Mouse (Mus musculus): Measurements from ENCODE around the gene Psmb11.
"Not testable (repeated sequence)": the region's sequence is repeated elsewhere in the genome, so short reads cannot be mapped to it uniquely, and the experiment has no call there.

Psmb11 gene

DNA sequence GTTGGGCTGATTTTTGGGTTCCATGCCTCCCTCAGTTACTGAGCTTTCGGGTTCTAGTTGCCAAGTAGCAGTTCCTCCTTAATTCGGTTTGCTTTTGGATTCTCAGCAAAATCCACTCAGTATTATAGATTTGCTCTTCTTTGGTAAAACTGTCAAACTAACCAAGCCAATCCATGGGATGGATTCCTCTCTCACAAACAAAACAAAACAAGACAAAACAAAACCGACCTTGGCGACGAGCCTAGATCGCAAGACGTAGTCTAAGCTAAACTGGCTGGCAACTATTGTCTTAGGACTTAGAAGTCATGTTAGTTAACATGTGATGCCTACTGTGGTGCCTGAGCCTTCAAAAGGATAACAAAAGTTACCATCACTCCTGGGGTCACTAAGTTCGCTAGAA, 17.5 kb upstream of the Psmb11 start:
- no peak for DNase-seq

DNA sequence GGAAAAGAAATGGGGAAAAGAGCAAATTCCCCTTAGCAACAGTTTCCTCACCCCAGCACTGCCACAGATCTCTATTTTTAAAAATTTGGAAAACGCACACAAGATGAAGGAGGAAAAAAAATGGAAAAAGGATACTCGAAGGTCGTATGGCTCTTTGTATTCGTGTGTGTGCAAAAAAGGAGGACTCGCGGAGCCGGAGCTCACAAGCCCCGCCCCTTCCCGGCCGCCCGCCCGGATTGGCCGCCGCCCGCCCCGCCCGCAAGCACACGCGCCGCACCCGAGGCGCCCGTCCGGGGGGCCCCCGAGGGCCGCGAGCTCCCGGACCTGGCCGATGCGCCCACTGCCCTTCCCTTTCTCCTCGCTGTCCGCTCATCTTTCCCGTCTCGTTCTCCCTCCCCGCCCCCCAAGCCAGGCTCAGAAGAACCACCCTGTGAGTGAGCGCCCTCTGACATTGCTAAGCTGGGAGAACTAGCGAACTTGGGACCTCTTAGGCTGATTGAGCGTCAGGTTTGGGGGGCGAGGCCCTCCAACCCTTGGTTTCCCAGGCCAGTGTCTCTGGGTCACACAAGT, 15.4 kb upstream of the Psmb11 start, which contains the start of gene 4931414P19Rik:
4931414P19Rik (minus strand) TSS at position 242 of the 570 bp plus-strand sequence.
- DNase-seq = peak; percentile 88 to 93

DNA sequence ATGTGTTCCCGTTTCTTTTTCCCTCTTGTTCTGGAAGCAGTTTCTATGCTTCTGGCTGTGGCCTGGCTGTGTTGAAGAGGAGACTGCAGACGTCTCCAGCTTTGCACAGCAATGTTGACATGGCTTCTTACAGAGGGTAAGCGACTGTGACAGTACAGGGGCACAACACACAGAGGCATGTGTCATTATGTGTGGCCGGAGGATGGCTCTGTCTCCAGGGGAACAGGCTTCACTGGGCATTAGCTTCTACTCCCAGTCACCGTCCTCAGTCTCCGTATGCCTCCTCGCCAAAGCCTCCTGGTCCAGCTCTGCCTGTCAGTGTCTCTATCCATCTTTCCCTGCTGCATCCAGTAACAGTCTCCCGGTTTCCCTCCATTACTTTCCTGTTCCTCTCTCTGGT, 14.0 kb upstream of the Psmb11 start:
- DNase-seq = no peak

DNA sequence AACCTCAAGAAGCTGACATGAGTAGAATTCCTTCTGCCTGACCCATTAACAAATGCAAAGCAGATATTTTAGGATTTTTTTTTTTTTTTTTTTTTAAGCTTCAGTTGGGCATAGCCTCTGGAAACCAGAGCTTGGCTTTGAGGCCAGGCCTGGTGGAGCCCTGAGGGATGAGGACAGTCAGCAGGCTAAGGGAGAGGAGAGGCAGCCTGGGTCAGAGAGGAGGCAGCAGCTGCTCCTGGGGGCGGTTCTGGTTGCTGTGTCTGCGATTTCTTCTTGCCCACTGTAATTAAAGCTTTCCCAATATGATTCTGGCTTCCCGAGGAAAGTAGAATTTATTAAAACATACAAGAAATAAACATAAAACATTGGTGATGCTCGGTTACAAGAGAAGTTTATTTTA, 12.0 kb upstream of the Psmb11 start:
- no peak for DNase-seq

DNA sequence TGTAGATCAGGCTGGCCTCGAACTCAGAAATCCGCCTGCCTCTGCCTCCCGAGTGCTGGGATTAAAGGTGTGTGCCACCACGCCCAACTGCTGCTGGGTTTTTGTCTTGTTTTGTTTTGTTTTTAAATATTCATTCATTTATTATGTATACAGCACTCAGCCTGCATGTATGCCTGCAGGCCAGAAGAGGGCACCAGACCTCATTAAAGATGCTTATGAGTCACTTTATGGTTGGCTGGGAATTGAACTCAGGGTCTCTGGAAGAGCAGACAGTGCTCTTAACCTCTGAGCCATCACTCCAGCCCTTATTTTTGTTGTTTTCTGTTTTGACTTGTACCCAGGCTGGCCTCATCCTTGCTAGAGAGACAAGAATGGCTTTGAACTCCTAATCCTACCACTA, 11.3 kb upstream of the Psmb11 start:
- DNase-seq = peak in 1 of 2 experiments; percentile 31

DNA sequence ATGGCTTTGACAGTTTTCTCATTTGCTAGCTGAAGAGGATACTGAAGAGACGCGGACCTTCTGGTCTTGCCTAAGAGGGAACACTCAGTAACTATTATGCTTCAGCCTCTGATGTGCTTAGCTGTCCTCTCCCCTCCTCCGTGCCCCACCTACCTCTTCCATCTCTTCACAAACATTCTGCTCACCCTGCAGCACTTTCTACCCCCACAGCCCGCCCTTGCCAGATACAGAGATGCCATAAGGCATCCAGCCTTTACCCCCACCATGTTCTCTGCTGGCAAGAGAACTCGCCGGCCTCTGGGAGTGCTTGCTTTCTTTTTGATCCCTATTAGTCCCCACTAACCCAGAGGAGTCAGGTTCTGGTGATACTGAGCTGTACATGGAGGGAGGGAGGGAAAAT, 10.6 kb upstream of the Psmb11 start:
- no peak for DNase-seq

DNA sequence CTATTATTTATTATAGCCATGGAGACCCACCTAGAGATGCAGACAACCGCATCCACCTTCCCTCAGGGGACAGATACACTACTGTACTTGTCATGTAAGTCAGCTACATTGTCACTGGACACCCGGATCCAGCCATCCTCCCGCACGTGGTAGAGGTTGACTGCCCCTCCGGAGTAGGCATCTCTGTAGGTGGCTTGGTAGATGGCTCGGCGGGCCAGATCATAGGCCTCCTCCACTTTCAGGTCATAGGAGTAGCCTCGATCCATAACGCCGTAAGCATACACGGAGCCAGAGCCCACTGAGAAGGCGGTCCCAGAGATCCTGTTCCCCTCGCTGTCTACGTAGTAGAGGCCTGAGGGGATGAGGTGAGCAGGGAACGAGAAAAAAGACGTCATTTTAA, 7.1 kb upstream of the Psmb11 start:
- not testable (repeated sequence) for DNase-seq

DNA sequence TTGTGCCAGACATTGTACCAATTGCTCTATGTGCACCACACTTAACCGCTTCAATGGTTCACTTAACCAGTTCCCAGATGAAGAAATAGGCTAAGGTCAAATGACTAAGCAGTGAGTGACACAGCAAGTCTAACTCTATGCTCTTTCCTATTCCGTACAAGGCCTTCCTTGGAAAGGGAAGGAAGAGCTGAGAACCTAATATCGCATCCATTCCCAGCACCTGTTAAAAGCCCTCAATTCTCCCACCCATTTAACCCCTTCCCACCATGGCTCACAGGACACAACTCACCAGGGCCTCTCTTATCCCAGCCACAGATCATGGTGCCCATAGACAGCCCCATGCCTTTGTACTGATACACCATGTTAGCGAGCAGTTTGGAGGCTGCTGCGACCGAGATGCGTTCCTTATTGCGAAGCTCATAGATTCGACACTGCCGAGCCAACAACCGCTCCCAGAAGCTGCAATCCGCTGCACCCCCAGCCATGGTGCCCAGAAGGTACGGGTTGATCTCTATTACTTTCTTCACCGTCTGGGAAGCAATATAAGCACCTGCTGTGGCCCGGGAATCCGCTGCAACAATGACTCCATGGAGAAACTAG, 4.9 kb upstream of the Psmb11 start:
- DNase-seq = no peak

DNA sequence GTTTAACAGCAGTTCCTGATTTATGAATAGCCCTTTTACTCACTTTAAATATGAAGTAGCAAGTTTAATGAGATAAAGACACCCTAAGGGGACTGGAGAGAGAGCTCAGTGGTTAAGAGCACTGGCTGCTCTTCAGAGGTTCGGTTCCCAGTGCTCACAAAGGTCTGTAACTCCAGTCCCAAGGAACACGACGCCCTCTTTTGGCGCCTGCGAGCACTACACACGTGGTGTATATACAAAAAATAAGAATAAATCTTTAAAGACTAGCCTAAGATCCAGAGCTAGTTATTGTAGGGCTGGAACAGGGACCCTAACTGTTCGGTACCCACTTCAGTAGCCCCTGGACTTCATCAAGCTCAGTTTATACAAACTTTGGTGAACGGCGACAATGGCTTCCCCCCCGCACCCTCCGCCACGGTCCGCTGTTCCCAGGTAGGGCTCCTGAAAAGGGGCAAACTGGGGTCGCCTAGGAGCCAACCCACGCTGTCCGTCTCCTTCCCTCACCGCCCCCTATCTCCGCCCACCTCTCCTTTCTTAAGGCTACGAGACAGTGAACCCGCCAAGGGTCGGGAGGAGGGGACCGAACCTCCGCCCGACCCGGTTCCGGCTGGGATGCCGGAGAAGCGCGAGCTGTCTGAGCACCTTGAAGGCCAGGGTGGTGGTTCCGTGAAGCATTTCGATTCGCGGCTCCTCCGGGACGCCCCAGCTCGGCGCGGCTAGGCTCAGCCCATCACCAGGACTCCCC, 3.9 kb upstream of the Psmb11 start:
- DNase-seq = peak in 1 of 2 experiments; percentile 57

DNA sequence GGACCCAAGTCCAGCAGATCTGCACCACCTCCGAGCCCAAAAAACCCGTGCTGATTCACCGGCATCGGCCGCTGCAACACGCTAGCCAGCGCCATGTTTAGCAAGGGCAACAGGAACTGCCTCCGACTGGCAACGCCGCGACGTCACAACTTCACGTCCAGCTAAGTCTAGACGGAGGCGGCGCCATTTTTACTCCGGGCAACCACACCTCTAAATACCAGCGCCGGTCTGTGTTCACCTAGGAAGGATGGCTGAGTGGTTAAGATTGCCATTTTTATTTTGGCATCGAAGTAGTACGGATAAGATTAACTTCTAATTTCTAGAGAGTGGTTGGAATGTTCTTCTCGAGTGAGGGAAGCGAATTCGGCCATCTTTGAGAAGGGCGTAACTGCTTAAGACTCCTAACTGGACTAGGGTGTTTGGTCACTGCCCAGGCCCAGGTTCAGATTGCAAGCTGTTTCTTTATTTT, 3.3 kb upstream of the Psmb11 start, which contains the start of gene Psmb5:
Psmb5 (minus strand) TSS at position 126 of the 469 bp plus-strand sequence.
- DNase-seq = peak; percentile 92 to 95

DNA sequence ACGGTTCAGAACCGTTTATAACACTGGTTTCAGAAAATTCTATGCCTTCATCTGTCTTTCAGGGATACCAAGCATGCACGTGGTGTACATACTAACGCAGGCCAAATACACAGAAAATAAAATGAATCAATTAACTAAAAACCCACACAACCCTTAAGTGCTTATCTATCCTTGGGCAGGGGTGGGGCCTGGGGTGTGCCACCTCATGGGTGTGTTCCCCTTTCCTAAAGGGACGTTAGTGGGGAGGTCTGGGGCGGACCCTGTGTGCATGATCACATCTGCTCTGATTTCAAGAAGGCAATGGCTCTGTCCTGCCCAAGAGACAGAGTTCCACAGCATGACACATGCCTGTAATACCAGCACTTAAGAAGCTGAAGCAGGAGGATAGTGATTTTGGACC, 2.1 kb downstream of the Psmb11 start:
- DNase-seq = no peak

DNA sequence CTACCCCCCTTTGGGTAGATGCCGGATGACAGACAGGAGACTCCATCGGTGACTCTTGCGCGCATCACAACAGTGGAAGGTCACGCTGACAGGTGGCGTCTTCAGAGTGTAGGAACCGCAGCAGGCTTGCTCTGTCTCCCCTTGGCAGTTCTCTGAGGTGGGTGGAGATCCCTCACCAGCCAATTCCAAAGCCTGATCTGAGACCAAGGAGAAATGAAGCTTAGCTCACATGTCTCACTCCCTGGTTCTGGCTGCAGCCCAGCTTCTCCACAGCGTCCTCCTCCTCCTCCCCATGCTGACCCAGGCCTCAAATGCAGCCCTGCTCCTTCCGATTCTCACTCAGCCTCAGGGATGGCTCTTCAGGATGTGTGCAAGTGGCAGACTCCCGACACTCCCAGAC, 3.7 kb downstream of the Psmb11 start:
- DNase-seq = no peak

DNA sequence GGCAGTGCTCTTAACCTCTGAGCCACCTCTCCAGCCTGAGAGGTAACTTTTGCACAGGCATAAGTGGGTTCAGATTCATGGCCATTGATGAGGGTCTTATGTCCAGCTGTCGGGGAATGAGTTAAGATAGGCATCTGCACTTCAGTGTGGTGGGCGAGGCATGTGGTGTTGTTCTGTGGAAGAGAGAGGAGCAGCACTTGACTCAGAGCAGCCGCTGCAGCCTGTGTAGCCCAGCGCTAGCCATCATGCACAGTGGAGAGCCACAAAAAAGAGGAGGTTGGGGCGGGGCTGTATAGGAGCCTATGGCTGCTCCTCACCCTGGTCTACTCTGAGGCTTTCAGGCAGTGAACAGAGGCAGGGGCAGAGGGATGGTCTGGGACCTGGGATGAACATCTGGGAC, 6.9 kb downstream of the Psmb11 start:
- DNase-seq = no peak

DNA sequence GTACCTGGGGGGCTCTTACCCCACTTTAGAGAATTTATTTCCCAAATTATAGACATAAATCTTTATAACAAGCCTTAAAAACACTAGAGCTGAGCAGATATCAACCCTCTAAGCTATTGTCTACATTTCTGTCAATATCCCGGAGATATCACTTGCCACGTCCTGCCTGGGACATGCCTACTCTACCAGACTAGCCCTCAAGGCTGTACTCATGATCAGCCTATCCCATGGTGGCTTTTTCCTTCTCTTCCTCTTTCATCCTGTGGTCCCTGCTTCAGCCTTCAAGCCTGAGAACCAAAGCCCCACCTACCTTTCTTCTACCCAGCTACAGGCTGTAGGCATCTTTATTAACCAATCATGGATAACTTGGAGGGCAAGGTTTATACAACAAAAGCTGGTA, 8.6 kb downstream of the Psmb11 start:
- DNase-seq = no peak

DNA sequence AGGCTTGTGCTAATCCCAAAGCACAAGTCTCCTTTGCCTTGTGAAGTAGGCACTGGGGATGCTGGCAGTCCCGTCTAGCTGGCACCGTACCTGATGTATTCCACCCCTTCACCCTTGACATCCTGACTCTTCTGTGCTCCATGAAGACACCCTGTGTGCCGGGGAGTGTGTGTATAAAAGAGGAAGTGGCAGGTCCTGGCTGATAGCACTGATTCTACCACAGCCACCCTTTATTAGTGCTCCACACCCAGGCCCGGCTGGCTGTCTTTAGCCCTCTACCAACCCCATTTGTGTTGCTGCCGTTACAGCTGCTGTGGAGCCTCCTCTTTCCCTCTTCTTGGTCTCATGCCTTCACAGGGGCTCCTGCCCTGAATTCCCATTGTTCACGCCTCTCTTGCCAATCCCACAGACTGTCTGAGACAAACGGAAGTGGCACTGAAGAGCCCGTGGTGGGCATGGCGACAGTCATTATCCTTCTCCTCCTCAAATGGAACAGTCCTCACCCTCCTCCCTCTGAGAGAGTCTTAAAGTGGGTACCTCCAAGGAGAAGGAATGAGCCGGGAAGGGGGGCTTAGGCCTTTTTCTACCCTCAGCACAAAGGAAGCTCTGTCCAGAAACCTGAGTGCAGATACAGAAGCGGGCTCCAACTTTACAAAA, 9.5 kb downstream of the Psmb11 start:
- DNase-seq = no peak

DNA sequence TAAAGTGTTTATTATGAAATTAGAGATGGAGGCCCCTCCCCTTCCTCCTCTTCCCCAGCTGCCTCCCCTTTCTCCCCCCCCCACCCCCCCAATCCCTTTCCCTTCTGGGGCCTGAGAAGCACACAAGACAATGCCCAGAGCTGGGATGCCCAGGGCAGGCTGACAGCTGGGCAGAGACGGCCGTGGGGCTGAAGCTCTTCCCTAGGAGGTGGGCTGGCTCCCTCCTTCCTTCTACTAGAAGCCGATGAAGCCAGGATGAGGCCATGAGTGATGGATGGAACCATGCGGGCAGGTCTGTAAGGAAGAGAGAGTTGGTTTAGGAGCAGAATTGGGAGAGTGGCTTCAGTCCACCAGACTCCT, 10.0 kb downstream of the Psmb11 start:
- DNase-seq = no peak

DNA sequence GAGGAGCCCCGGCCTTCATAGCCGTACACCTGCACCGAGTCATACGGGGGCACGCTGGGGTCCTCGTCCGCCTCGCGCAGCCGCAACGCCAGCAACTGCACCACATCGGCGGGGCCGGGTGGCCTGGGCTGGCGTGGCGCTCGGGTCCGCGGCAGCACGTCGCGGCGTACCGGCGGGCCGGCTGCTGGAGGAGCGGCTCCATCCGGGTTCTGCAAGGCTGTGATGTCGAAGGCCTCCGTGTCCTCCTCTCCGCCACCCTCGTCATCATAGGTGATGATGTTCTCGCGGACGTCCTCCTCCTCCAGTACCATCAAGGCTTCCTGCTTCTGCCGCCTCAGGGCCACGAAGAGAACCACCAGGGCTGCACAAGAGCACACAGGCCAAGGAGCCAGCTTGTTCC, 11.0 kb downstream of the Psmb11 start:
- DNase-seq = no peak

DNA sequence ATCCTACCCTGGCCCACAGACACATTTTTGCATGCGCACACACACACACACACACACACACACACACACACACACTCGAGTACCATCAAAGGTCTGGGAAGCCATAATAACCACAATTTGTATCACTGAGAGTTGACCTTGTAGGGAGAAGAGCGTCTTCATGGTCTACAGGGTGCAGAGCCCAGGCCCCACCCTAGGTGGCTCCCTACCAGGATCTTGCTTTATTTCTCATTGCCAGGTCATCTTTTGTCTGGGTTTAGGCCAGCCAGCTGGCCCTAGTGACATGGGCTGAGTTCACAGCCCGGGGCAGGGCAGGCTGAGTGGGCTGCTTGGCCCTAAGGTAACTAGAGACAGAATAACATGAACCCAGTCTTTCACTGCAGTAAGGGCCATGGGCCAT, 12.9 kb downstream of the Psmb11 start:
- DNase-seq = no peak

DNA sequence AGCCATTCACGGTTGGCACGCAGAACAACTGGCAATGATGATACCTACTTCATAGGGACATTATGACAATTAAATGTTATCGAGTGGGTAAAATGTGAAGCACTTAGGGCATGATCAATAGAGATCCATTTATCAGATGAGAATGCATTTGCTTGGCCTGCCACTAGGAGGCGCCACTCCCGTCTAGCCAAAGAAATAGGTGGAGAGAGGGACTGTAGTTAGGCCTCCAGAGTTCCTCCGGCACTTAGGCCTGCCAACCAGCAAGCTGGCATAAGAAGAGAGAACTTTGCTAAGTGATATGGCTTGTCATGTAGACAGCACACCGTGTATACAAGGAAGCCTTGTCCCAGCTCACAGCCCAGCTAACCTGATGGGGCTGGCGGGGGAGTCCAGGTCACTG, 15.7 kb downstream of the Psmb11 start:
- DNase-seq = peak; percentile 58 to 65

DNA sequence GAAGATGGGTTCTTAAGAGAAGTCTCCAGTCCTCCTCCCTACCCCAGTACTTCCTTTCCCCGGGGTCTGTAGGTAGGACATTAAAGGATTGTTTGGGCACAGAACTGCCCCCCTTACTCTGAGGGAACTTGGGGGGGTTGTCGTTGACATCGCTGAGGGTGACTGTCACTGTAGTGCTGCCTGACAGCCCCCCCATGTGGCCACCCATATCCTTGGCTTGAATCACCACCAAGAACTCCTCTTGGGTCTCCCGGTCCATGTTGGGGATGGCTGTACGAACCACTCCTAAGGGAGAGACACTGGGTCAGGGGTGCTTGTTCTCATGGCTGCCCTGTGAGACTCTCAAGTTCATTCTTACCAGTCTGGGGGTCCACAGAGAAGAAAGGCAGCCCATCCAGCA, 17.0 kb downstream of the Psmb11 start:
- no peak for DNase-seq

DNA sequence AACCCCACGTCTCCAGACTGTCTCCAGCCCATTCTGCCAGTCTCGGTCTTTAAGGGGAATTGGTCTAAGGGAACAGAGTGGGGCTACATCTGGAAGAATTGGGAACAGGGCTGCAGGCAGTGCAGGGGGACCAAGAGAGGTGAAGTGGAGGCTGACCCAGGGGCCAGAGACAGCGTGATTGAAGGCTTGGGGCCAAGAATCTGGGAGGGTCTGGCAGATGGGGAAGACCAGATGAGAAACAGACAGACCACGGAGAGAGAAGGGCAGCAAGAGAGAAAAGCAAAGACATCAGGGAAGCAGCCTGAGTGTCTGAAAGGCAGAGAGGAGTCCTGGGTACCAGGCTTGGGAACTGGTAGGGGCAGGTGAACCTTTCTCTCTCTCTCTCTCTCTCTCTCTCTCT, 18.9 kb downstream of the Psmb11 start:
- no peak for DNase-seq

DNA sequence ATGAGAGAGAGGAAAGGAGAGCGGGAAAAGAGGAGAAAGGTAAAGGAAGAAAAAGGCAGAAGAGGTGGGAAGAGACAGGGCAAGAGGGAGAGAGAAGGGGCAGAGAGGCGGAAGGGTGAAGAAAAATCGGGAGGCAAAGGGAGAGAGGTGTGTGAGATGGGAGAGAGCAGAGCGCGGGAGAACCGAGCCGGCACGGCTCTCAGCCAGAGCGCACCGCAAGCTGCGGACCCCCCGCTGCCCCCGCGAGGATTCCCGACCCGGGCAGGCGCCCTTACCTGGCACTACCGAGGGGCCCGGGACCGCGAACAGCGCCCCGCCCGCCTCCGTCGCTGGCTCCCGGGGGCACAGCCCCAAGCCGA, 19.7 kb downstream of the Psmb11 start, which contains the start of gene Gm17606:
Gm17606 (plus strand) TSS at position 7 of the 359 bp plus-strand sequence.
- no peak for DNase-seq

DNA sequence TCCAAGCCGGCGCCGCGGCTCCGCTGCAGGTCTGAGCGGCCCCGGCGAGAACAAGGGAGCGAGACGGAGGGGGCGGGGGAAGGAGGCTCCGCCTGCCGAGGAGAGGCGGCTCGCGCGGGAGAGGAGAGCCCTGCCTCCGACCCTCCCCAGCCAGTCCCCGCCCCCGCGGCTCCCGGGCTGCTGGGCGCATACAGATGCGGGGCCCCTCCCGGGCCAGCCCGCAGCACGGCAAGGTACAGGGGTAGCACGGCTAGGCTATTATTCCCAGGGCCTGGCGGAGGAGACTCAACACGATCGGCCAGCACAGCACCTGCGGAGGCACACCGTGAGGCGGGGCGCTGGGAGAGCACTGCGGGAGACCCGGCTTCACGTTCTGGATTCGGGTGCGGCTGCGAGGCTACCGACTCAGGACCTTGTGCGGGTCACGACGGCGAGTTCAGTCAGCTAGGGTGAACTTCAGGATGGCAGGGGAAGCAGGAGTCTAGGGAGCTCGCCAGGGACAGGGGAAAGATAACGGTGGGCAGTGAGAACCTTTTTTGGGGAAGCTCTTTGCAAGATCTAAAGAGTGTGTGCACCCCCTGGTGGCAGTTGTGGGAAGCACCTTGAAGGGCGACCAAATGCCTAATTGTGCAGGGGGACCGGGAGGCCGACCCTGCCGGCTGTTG, 20.2 kb downstream of the Psmb11 start, which contains the start of gene Cdh24:
Cdh24 (minus strand) TSS at position 60 of the 665 bp plus-strand sequence.
- peak; percentile 90 to 95 for DNase-seq
